Mouse (Mus musculus): ENCODE data around the gene Rxfp2. TPM values are rescaled to one million over a fixed set of nuclear protein-coding genes. Genes with fewer than 3 reads are reported as not detected.

Rxfp2 gene
- polyA plus RNA-seq, 1 experiment from 2014 or later = 0.06 TPM

- H3K4me1 ChIP-seq (replicated peaks) = peaks cover 37% of the 10 kb centered on the region
- WGBS (ENCODE audit: insufficient replicate concordance) = 40% methylated on average over 16 of the region's 16 CpGs
- H3K36me3 ChIP-seq = no peaks in the 10 kb centered on the region
- no peak overlapping the region for H3K27ac ChIP-seq
- H3K4me3 ChIP-seq (replicated peaks) = peak overlapping the region; percentile 28; the same call in 1 of the 2 replicates
- DNase-seq (no peak), ATAC-seq (ENCODE audit: low read depth) (no peak)
- peaks cover 7% of the 10 kb centered on the region; the same call in 1 of the 2 replicates for H3K9me3 ChIP-seq (replicated peaks)
- H3K27me3 ChIP-seq = no peaks in the 10 kb centered on the region
- peak overlapping the region; percentile 58 for H3K4me2 ChIP-seq
- H3K9ac ChIP-seq = peak overlapping the region; percentile 26; the same call in 1 of the 2 replicates
These were observed 97.0 kb downstream of the Rxfp2 start for GRCm38 (mm10) chr5:150115271-150116092.

GRCm38 (mm10) chr5:150116216-150116905 is 97.9 kb downstream of the Rxfp2 start:
- Histone ChIP-seq H3K9ac (peak overlapping the region; percentile 26; the same call in 1 of the 2 replicates), H3K4me2 (peak overlapping the region; percentile 58; the same call in 1 of the 2 replicates), H3K4me3 (replicated peaks) (no peak overlapping the region), H3K9me3 (replicated peaks) (peaks cover 7% of the 10 kb centered on the region; the same call in 1 of the 2 replicates), H3K27me3 (no peaks in the 10 kb centered on the region), H3K36me3 (no peaks in the 10 kb centered on the region), H3K27ac (no peak overlapping the region), H3K4me1 (replicated peaks) (peaks cover 37% of the 10 kb centered on the region)
- DNase-seq (no peak), ATAC-seq (ENCODE audit: low read depth) (no peak)
- WGBS (ENCODE audit: insufficient replicate concordance) = 66% methylated on average over 9 of the region's 9 CpGs

- Histone ChIP-seq H3K4me3 (replicated peaks) (no peak overlapping the region), H3K9me3 (replicated peaks) (peaks cover 7% of the 10 kb centered on the region; the same call in 1 of the 2 replicates), H3K36me3 (no peaks in the 10 kb centered on the region), H3K9ac (no peak overlapping the region), H3K27ac (no peak overlapping the region), H3K4me2 (no peak overlapping the region), H3K4me1 (replicated peaks) (peaks cover 37% of the 10 kb centered on the region), H3K27me3 (no peaks in the 10 kb centered on the region)
- no peak for DNase-seq
- ATAC-seq (ENCODE audit: low read depth) = no peak
- WGBS (ENCODE audit: insufficient replicate concordance) = 78% methylated on average over 6 of the region's 6 CpGs
These were observed 98.4 kb downstream of the Rxfp2 start for GRCm38 (mm10) chr5:150116906-150117216.

GRCm38 (mm10) chr5:150118124-150118454 is 99.6 kb downstream of the Rxfp2 start:
- Histone ChIP-seq H3K9me3 (replicated peaks) (peaks cover 7% of the 10 kb centered on the region; the same call in 1 of the 2 replicates), H3K9ac (peak overlapping the region; percentile 23), H3K27ac (no peak overlapping the region), H3K27me3 (no peaks in the 10 kb centered on the region), H3K4me3 (replicated peaks) (peak overlapping the region; percentile 74), H3K4me2 (peak overlapping the region; percentile 94), H3K36me3 (no peaks in the 10 kb centered on the region), H3K4me1 (replicated peaks) (peaks cover 37% of the 10 kb centered on the region)
- WGBS (ENCODE audit: insufficient replicate concordance) = 12% methylated on average over 8 of the region's 8 CpGs
- no peak for ATAC-seq (ENCODE audit: low read depth)
- DNase-seq = no peak

- Histone ChIP-seq H3K4me3 (replicated peaks) (peak within 1 kb of the TSS; percentile 74), H3K4me1 (replicated peaks) (peaks cover 37% of the 10 kb centered on the region), H3K4me2 (peak within 1 kb of the TSS; percentile 94), H3K36me3 (no peaks in the 10 kb centered on the region), H3K27me3 (no peaks in the 10 kb centered on the region), H3K9me3 (replicated peaks) (peaks cover 7% of the 10 kb centered on the region; the same call in 1 of the 2 replicates), H3K9ac (peak within 1 kb of the TSS; percentile 74), H3K27ac (peak within 1 kb of the TSS; percentile 72)
- under 1% methylated on average over 68 of the region's 68 CpGs for WGBS (ENCODE audit: insufficient replicate concordance)
- ATAC-seq (ENCODE audit: low read depth) (peak; percentile 99), DNase-seq (peak; percentile 92)
These were observed 100.2 kb downstream of the Rxfp2 start, which contains the start of gene Fry for GRCm38 (mm10) chr5:150118455-150119241. Fry (plus strand) TSS chr5:150118645.

- DNase-seq (no peak), ATAC-seq (ENCODE audit: low read depth) (no peak)
- 83% methylated on average over 8 of the region's 8 CpGs for WGBS (ENCODE audit: insufficient replicate concordance)
- H3K36me3 ChIP-seq = no peaks in the 10 kb centered on the region; the same call in 1 of the 2 replicates
- H3K4me3 ChIP-seq (replicated peaks) = no peak overlapping the region
- H3K9me3 ChIP-seq (replicated peaks) = peaks cover 7% of the 10 kb centered on the region; the same call in 1 of the 2 replicates
- H3K27me3 ChIP-seq = no peaks in the 10 kb centered on the region
- H3K4me1 ChIP-seq (replicated peaks) = peaks cover 29% of the 10 kb centered on the region
- no peak overlapping the region for H3K27ac ChIP-seq
- H3K9ac ChIP-seq = no peak overlapping the region
- H3K4me2 ChIP-seq = no peak overlapping the region
These were observed 102.2 kb downstream of the Rxfp2 start for GRCm38 (mm10) chr5:150120676-150121075.

GRCm38 (mm10) chr5:150122095-150122494 is 103.6 kb downstream of the Rxfp2 start:
- H3K4me1 ChIP-seq (replicated peaks) = peaks cover 23% of the 10 kb centered on the region
- no peak overlapping the region for H3K4me3 ChIP-seq (replicated peaks)
- no peak overlapping the region for H3K27ac ChIP-seq
- no peak overlapping the region for H3K9ac ChIP-seq
- H3K27me3 ChIP-seq = no peaks in the 10 kb centered on the region
- peaks cover 3% of the 10 kb centered on the region; the same call in 1 of the 2 replicates for H3K9me3 ChIP-seq (replicated peaks)
- no peak overlapping the region for H3K4me2 ChIP-seq
- H3K36me3 ChIP-seq = no peaks in the 10 kb centered on the region; the same call in 1 of the 2 replicates
- no peak for ATAC-seq (ENCODE audit: low read depth)
- DNase-seq = no peak
- WGBS (ENCODE audit: insufficient replicate concordance) = 58% methylated on average over 4 of the region's 4 CpGs

- no peak overlapping the region for H3K4me2 ChIP-seq
- no peaks in the 10 kb centered on the region for H3K9me3 ChIP-seq (replicated peaks)
- DNase-seq = no peak
- WGBS (ENCODE audit: insufficient replicate concordance) = 74% methylated on average over 2 of the region's 2 CpGs
- peaks cover 18% of the 10 kb centered on the region for H3K4me1 ChIP-seq (replicated peaks)
- H3K27ac ChIP-seq = no peak overlapping the region
- H3K9ac ChIP-seq = no peak overlapping the region
- no peaks in the 10 kb centered on the region for H3K27me3 ChIP-seq
- no peak for ATAC-seq (ENCODE audit: low read depth)
- H3K36me3 ChIP-seq = no peaks in the 10 kb centered on the region; the same call in 1 of the 2 replicates
- H3K4me3 ChIP-seq (replicated peaks) = no peak overlapping the region
These were observed 104.1 kb downstream of the Rxfp2 start for GRCm38 (mm10) chr5:150122571-150122970.

- 68% methylated on average over 9 of the region's 9 CpGs for WGBS (ENCODE audit: insufficient replicate concordance)
- H3K36me3 ChIP-seq = no peaks in the 10 kb centered on the region; the same call in 1 of the 2 replicates
- no peaks in the 10 kb centered on the region for H3K27me3 ChIP-seq
- DNase-seq = no peak
- H3K4me3 ChIP-seq (replicated peaks) = no peak overlapping the region
- ATAC-seq (ENCODE audit: low read depth) = no peak
- H3K4me2 ChIP-seq = no peak overlapping the region
- no peaks in the 10 kb centered on the region for H3K9me3 ChIP-seq (replicated peaks)
- no peak overlapping the region for H3K27ac ChIP-seq
- H3K9ac ChIP-seq = no peak overlapping the region
- H3K4me1 ChIP-seq (replicated peaks) = no peaks in the 10 kb centered on the region; the same call in 1 of the 2 replicates
These were observed 107.4 kb downstream of the Rxfp2 start for GRCm38 (mm10) chr5:150125920-150126319.

GRCm38 (mm10) chr5:150128432-150128831 is 110.0 kb downstream of the Rxfp2 start:
- Histone ChIP-seq H3K36me3 (no peaks in the 10 kb centered on the region; the same call in 1 of the 2 replicates), H3K27me3 (no peaks in the 10 kb centered on the region), H3K27ac (no peak overlapping the region), H3K4me1 (replicated peaks) (peaks cover 6% of the 10 kb centered on the region), H3K9ac (no peak overlapping the region), H3K4me3 (replicated peaks) (no peak overlapping the region), H3K9me3 (replicated peaks) (no peaks in the 10 kb centered on the region), H3K4me2 (no peak overlapping the region)
- ATAC-seq (ENCODE audit: low read depth) (no peak), DNase-seq (no peak)
- 78% methylated on average over 8 of the region's 8 CpGs for WGBS (ENCODE audit: insufficient replicate concordance)

GRCm38 (mm10) chr5:150130144-150130543 is 111.7 kb downstream of the Rxfp2 start:
- H3K4me1 ChIP-seq (replicated peaks) = peaks cover 20% of the 10 kb centered on the region
- 75% methylated on average over 7 of the region's 7 CpGs for WGBS (ENCODE audit: insufficient replicate concordance)
- no peaks in the 10 kb centered on the region for H3K9me3 ChIP-seq (replicated peaks)
- no peak overlapping the region for H3K27ac ChIP-seq
- ATAC-seq (ENCODE audit: low read depth) = no peak
- DNase-seq = no peak
- no peak overlapping the region for H3K4me2 ChIP-seq
- H3K9ac ChIP-seq = no peak overlapping the region
- H3K27me3 ChIP-seq = no peaks in the 10 kb centered on the region
- no peaks in the 10 kb centered on the region for H3K36me3 ChIP-seq
- no peak overlapping the region for H3K4me3 ChIP-seq (replicated peaks)

Data from liver, embryonic 13.5 days (tissue).